Mouse (Mus musculus): ENCODE data around the gene Irf2bpl.

The Irf2bpl gene

DNA sequence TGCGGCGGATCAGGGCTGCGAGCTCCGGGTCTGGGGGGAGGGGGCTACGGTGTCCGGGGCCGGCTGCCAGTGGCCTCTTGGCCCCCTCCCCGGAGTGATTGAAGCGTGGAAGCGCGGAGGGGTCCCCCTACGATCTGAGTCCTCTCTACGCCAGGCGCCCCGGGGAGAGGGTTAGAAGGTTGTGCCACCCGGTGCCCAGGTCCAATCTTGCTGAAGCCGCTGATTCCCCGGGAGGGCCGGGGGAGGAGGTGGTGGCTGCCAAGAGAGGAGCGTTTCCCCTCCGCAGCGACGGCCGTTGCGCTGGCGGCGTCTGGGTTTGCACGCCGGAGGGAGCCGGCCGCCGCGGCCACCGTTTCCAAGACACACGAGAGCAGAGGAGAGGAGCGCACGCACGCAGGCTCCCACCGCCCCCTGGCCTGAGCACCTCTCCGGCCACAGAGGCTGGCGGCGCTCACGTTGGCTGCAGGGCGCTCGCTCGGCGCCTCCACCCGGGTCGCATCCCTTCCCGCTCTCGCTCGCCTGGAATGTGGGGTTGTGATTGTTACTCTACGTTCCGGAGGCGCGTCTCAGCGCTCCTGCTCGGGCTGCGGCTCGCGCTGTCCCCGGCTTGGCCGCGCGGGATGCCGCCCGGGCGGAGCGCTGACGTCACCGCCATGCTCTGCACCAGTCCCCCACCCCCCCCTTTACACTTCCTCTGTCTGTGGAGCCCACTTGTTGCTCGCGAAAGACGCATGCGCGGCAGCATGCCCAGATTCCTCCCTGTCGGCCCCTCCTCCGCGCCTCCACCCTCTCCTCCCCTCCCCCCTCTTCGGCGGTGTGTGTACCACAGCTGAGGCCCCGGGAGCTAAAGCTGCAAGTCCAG lies at the start of gene Irf2bpl:
Irf2bpl (minus strand) TSS at position 602 of the 862 bp plus-strand sequence.
- DNase-seq (ENCODE audit: low spot score in 2 of 2) = peak; percentile 95 to 97

DNA sequence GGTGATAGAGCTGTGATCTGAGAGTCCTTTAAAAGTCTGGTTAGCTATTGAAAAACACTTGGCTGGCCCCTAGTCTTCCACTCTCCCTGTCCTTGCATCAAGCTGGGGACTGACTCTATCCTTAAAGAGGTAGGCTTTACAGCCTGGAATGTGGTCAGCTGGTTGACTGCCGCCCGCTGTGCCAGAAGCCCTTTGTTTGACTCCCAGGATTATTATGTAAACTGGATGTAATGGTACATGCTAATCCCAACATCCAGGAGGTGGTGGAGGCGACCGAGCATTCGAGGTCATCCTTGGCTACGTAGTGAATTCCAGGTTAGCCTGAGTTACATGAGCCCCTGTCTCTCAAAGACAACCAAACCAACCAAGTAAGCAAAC lies 48.0 kb upstream of the Irf2bpl start:
- no peak for DNase-seq (ENCODE audit: low spot score in 2 of 2)

DNA sequence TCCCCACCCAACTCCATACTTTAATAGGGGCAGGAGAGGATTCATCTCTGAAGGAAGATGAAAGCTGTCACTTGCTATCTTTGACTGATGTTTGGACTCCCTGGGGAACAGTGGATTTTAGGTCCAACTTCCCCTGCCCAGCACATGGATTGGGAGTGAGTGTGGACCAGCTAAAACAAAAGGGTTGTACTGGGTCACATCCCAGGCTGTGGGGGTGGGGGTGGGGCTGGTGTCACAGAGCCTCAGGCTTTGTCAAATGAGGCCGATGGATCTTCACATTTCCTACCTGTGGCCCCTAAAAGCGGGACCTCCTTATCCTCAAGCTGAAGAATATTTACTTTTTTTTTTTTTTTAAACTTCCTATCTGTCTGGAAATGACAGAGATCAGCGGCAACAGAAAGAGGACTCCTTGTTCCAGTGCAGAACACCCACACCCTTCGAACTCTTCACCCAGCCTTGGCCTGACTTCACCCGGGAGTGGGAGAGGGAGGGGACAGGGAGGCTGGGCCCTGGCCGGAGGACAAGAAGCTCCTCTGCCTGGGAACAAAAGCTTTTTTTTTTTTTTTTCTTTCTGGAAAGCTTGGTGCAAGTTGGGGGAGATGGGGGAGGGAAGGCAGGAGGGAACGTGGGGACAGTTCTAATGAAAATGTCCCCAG lies 47.4 kb upstream of the Irf2bpl start:
- DNase-seq (ENCODE audit: low spot score in 2 of 2) = no peak

DNA sequence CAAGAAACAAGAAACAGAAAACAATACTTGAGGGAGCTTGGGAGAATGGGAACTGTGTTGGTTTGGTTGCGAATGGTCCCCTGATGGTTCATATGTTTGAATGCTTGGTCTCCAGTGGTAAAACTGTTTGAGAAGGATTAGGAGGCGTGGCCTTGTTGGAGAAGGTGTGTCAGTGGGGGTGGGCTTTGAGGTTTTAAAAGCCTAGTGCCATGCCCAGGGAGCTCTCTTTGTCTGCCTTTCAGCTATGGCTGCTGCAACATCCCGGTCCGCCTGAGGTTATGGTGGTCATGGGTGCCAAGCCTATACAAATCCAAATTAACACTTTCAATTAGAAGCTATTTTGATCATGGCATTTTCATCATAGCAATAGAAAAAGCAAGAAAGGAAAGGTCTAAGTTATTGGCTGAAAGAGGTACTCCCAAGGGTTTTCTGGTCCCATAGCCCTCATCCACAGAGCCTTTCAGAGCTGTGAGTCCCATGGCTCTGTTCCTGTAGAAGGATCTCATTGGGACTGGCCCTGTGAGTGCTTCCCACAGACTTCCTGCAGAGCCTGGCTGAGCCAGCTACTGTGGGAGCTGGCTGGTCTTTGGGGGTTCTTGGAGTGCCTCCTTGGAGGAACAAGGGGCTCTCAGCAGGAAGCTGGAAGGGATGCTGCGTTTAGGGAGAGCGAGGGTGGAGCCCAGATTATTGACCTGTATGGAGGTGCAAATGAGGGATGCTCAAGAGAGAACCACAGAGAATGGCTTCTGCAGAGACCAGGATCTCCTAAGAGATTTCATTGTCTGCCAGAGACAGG lies 46.5 kb upstream of the Irf2bpl start:
- DNase-seq (ENCODE audit: low spot score in 2 of 2) = no peak

DNA sequence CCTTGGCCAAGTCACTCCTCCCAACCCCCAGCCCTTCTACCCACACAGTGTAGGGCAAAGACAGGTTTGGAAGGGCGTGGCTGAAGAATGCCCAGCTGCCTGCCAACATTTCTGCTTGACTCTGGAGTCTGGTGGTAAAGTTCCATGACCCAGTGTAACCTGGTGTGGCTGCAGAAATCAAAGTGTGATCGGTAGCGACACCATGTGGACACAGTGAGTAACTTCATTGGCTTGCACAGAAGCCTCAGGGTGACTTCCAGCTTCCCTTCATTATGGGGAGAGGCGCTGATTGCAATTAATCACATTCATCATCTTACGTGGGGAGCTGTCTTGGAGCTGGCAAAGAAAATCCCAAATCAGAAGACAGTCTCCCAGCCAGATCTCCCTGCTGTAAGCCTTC lies 39.2 kb upstream of the Irf2bpl start:
- peak; percentile 44 to 60 for DNase-seq (ENCODE audit: low spot score in 2 of 2)

DNA sequence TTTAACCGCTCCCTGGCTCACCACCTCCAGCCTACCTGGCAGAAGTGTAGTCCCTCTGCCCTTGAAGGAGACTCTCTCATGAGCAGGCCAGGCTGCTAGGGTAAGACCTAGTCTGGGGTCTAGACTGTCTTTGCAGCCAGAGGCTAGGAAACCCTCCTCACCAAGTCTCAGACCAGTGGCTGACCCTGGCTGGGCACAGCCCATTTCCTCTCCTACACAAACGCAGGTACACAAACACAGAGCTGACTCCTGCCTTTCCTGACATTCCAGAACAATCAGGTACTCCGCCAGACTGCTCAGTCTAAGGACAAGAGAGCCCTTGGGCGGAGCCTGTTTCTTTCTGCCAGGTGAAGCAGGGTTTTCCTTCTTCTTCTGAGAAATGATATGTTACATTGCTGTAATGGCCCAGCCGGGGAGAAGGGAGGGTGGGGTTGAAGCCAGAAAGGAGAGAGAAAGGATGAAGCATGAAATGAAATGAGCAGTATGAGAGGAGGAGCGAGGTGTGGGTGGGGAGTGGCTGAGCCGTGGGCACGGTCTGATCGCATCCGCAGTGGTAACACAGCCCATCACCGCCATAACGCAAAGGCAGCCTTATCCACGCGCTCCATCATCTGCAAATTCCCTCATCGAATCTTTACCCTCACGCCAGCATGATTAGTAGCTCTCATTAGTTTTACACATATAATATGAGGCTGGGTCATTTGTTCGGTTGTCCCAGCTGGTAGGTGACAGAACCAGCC lies 34.6 kb upstream of the Irf2bpl start:
- no peak for DNase-seq (ENCODE audit: low spot score in 2 of 2)

DNA sequence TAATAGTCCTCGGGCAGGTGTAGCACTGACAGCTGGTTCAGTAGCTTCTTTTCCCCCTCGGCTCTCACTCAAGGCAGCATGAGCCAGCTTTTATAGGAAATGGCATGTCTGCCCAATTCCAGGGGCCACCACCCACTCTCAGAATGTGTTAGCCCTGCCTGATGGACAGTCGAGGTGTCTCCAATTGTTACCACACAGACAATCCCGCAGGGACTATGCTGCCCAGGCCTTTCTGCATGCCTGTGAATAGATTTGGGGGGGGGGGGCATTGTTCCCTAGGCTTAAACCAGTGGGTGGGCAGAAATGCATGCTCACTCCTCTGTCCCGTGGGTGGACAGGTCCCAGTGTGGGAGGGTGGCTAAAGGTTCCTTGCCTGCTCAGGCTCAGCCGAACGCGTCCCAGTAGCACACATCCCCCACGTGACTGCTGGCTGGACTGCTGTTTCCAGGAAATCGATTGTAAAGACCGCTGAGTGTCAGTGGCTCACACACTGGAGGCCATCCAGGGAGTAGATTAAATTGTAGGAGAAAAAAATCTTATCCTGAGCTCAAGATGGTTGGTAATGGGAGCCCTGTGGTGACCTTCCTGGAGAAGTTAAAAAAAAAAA lies 33.9 kb upstream of the Irf2bpl start:
- no peak for DNase-seq (ENCODE audit: low spot score in 2 of 2)

DNA sequence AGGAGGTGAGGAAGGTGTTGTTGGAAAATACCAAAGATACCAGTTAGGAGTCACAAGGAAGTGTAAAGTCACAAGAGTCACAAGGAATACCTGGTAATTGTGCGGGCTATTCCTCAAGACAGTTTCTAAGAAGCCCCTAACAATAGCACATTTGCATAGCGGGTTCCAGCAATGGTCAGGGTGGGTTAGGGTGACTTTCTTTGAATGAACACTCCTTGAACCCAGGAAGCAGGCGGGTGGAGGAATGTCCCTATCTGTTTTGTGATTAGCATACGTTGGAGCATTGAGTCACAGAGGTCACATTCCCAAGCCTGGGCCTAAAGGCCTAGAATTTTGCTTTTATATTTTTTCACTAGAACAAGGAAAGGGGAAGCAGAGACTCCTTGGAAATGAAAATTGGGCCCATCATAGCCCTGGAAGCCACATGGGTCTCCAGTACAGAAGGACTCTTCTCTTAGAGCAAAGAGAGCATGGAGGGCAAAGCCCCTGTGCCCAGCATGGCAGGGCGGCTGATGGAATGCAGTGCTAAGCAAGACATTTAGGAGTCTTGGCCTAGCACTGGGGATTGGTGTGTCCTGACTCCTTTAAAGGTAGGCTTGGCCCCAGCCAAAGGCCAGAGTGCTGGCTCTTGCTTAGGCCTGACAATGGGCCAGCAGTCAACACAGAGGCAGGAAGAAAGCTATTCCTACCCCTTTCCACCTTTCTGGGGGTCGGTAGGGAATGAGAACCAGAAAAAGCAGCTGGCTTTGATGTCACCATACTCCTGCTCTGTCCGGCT lies 32.4 kb upstream of the Irf2bpl start:
- no peak for DNase-seq (ENCODE audit: low spot score in 2 of 2)

DNA sequence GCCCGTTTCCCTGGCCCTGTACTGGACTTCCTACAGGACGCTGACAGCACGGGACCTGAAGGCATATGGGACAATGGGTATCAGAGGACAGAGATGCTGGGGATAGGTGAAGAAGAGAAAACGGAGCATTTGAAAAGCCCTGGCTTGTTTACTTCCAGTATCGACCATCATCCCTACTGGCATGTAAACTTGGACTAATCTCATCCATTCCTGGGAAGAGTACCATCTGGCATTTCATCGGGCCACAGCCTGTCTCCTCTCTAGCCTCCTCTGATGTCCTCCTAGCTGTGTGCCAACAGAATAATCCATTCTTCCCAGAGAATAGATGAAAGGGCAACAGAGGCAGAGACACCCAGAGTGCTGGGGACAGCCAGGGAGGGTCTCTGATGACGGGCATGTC lies 31.0 kb upstream of the Irf2bpl start:
- DNase-seq (ENCODE audit: low spot score in 2 of 2) = no peak

DNA sequence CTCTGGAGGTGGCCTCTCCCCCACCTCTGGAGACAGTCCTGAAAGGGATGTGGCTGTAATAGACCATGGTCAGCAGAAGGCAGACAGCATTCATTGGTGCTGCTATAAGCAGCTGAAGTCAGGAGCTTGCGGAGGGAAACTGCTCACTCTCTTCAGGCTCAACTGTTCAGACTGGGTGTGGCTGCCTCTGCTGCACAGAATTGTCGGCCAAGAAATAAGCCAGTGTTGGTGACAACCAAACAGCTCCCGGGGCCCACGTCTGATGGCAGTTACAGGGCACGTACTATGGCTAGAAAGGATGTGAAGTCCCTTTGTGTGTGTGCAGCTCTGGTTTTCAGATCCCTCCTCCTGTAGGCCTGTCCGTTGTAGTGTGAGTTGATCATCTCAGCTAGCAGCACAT lies 30.2 kb upstream of the Irf2bpl start:
- DNase-seq (ENCODE audit: low spot score in 2 of 2) = no peak

DNA sequence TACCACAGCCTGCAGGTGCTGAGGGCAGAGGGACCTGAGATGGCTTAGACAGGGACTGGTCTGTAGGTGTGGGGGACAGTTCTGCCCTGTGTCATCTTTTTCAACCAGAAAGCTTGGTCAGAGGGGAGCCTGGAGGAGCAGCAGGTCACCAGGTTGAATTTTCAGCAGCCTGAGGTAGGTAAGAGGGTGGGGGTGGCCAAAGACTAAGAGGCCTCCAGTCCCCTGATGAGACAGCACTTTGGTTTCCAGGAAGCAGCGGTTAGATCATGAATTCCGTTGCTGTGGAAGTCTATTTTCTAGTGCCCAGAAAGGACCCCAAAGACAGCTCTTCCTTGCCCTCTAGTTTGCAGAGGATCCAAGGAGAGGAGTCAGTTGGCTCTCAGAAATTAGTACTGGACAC lies 29.8 kb upstream of the Irf2bpl start:
- DNase-seq (ENCODE audit: low spot score in 2 of 2) = no peak

DNA sequence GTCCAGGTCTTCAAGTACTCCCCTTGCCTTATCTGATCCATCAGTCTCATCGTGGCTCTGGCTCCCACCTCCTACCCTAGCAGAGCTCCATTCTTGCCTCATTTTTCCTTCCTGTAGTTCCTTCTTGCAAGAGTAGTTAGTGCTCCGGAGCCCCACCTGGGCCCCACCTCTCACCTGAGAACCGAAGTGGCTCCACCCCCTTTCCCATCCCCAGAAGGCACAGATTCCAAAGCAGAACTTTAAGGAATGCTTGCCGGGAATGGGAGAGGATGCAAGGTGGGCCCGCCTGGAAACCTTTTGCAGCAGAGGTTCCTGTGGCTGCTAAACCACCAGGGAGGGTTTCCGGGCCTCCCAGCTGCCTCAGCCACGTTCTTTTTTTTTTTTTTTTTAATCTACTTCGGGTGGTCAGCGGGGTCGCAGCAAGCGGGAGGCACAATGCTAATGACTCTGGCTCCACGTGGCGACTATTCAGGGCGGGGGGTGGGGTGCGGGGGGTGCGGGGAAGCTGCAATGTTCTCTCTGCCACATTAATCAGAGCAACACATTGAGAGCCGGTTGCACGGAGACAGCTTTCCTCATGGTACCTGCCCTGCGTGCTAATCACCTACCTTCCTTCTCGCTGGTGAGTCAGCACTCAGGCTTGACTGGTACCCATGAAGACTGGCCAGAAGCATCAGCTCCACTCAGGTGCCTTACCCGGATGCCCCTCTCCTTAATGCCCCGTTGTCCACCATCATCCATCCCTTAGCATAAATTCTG lies 27.9 kb upstream of the Irf2bpl start:
- no peak for DNase-seq (ENCODE audit: low spot score in 2 of 2)

DNA sequence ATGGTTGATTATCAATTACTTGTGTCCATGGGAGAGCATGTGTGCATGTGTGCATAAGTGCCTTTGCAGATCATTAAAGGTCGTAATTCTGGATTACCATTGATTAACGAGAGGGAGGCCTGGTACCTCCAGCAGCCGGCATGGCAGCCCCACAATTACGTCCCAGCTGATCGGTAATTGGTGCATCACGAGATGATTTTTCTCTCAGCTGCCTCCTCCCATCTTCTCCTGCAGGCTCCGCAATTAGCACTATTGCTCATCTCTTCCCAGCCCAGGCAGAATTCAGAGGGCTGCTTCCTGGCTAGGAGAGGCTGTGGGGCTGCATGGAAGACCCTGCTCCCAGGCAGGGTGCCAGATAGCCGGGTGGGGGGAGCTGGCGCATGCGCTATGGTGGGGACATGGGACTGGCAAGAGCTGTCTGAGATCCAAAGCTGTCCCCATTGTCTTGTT lies 26.9 kb upstream of the Irf2bpl start:
- DNase-seq (ENCODE audit: low spot score in 2 of 2) = peak; percentile 49 to 64

DNA sequence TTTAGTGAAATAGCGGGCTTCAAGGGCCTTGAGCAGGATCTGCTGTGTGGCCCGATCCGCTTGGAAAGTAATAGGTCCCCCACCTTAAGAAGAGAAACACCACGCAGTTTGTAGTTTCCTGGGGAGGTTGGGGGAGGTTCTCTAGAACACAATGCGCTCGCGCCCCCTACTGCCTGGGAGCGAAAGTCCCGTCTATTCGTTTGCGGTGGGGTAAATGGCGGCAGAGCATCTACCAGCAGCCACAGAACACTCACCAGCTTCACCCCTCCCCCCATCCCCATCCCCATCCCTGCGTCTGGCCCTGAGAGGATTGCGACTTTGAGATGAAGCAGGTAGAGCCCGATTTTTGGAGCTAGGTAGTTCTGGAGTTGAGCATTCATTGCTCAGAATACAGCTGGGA lies 21.8 kb upstream of the Irf2bpl start:
- DNase-seq (ENCODE audit: low spot score in 2 of 2) = peak; percentile 78 to 81

DNA sequence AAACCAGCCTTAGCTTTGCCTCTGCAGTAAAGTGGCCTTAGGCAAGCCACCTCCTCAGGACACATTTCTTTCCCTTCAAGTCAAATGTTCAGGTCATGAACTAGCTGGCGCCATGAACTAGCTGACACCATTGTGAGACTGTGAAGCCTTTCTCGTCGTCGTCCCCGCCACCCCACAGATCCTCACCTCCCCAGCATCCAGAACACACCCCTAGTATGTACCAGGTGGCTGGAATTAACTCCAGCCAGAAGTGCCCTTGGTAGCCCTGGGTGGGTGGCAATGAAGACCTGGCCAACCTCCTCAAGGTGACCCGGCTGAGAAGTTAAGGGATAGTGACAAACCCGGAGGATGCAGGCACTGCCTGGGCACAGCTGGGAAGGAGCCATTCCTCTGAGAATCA lies 21.3 kb upstream of the Irf2bpl start:
- DNase-seq (ENCODE audit: low spot score in 2 of 2) = no peak

DNA sequence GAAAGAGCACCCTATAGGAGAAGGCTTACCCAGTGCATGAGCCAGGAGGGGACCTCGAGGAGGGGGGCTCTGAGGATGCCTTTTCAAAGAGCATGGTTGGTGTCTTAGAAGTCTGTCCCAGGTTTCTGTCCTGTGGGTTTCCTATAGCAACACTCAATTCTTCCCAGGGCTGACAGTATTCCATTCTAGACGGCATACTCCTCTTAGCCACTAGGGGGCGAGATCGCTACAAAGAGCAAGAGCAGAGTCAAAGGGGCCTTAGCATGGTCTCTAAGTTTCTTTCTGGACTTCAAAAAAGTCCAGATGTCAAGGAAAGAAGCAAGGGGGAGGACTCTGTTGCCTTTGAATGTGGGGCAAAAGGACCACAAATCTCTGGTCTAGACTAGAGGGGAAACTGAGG lies 20.6 kb upstream of the Irf2bpl start:
- DNase-seq (ENCODE audit: low spot score in 2 of 2) = no peak

DNA sequence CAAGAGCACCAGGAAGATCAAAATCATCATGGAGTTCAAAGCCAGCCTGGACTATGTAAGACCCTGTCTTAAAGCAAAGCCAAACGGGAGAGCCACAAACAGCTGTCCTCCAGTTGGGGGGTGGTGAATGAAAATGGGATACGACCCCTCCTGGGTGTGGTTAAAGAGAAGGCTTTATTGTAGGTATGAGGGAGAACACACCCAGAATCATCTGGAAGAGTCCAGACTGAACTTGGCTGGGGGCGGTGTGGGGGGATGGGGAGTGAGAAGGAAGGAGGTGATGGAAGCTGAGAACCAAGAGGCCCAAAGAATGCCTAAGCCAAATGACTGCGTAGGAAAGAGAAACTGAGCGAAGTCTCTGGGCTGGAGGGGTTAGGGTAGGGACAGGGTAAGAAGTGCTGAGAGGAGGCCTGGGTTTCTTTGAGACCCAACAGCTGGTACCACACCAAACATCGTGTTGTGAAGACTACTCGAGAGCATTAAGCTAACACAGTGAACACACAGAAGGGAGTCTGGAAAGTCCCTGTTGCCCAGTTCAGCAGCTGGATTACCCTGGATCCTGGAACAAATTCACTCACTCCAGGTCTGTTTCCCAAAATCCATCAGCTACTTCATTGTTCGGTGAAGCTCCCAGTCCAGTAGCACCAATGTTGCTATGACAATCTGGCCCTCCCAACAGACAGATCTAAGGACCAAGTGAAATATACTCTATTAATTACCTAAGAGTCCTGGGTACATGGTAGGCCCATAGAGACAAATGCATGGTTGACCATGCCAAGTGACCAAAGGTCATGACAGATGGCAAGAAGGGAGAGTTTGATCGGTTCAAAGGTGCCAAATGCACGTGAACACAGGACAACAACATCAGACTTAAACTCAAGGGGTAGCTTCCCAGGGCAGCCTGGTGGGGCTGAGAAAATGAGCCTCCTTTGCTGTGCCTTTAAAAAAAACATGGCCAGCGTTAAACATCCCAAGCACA lies 19.5 kb upstream of the Irf2bpl start:
- no peak for DNase-seq (ENCODE audit: low spot score in 2 of 2)

DNA sequence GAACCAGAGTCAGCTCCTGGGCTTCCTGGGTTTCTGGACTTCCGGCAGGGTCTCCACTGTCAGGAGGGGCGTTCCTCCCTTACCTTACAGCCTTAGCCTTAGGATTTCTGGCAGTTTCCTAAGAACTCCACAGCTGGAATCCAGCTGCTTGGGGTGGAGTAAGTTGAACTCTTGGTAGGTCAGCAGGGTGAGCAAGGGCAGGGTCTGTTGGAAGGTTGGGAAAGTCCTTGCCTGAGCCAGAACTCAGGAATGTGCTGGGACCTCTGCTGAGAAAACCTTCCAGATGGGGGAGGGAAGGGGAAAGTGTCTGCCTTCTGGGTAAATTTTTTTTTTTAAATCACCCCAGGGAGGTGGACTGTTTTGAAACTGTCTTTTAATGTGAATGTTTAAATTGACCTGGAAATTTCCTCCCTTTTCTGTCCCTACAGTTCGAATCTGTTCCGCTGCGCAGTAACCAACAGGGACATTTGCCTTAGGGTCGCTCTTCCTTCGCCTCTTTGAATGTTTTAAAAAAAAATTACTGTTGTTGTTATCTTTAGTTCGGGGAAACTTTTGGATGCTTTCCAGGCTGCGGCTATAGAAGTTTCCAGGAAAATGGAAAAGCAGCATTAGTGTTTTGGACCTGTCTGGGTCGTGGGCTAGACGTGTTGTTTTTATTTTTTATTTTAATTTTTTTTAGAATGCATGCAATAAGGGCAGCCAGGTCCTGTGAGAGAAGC lies 15.0 kb upstream of the Irf2bpl start:
- DNase-seq (ENCODE audit: low spot score in 2 of 2) = no peak
